Mouse (Mus musculus): Measurements from ENCODE around the gene Ifrd1. TPM values are rescaled to one million over a fixed set of nuclear protein-coding genes. Genes with fewer than 3 reads are reported as not detected.

Gene Ifrd1
- polyA plus RNA-seq, 1 experiment from 2014 or later = 111 TPM

DNA sequence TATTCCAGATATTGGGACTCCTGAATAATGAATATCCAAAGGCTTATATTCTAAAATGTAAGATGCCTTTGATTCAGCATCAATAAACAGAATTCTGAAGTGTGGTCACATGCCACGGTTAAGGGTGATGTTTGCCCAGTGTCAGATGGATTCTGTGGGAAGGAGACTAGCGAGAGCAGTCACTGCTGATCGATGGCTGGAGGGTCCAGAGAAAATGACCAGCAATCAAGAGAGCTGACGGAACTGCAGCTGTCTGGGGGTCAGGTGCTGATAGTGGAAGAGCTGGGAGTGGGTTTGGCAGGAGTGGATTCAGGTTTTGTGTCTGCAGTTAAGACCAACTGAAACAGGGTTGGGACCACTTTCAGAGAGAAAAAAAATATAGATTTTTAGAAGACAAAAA is 5.1 kb downstream of the Ifrd1 start:
- no peak for DNase-seq (ENCODE audit: low spot score)

DNA sequence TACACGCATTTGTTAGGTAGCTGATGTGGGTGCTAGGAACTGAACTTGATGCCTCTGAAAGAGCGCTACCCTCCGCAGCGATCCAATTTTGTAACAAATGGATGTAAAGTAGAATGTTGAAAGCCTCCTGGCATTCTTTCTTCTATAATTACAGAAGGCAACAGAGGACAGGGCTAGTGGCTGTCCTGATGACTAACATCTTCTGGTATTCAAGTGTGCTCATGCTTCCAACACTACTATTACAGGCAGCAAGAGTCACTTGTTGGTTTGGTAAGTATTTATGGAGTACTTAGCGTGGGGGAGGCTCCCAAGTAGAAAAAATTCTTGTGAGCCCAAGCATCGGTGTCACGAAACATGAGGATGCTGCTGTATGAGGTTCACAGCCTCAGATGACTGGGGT is 9.1 kb downstream of the Ifrd1 start:
- DNase-seq (ENCODE audit: low spot score) = no peak

DNA sequence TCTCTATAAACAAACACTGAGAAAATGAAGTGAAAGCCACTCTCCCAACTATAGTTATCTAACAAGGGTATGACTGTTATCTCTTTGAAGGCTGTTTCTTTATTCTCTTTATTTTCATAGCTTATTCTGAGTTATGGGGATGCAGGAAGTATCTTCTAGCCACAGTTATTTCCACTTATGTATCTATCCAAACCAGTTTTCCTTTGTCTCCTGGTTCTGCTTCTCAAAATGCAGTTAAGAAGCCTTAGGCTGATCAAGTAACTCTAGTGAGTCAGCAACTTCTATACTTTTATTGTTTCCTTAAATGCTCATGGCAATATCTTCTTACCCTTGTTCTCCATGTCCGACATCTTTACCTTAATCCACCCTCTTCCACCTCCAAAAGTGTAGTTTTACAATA is 16.1 kb downstream of the Ifrd1 start:
- no peak for DNase-seq (ENCODE audit: low spot score)

- no peak for DNase-seq (ENCODE audit: low spot score)
Measured at GRCm38 (mm10) chr12:40231632-40232031, 16.7 kb downstream of the Ifrd1 start.

- no peak for DNase-seq (ENCODE audit: low spot score)
Measured at GRCm38 (mm10) chr12:40224171-40224880, 24.0 kb downstream of the Ifrd1 start.

GRCm38 (mm10) chr12:40223676-40224075 is 24.6 kb downstream of the Ifrd1 start:
- no peak for DNase-seq (ENCODE audit: low spot score)

GRCm38 (mm10) chr12:40223082-40223619 is 25.2 kb downstream of the Ifrd1 start:
- DNase-seq (ENCODE audit: low spot score) = peak; percentile 98

- DNase-seq (ENCODE audit: low spot score) = peak; percentile 90
Measured at GRCm38 (mm10) chr12:40222251-40223081, 25.8 kb downstream of the Ifrd1 start.

DNA sequence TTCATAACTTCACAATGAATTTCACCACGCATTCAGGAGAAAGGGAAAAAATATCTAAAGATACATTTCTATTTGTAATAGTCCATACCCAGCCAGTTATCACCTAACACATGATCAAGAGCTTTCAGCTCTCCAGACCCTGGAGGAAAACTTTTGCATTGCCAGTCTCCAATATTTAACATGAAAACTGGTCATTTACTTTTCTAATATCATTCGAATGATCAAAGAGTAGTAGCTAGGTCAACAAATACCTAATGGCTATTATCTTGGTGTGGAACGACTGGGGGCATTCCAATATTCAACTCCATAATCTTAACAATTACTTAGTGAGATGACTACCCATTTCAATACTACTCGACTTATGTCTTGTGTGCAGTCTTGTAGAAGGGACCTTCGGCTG is 26.7 kb downstream of the Ifrd1 start:
- DNase-seq (ENCODE audit: low spot score) = no peak

GRCm38 (mm10) chr12:40220896-40221295 is 27.4 kb downstream of the Ifrd1 start:
- no peak for DNase-seq (ENCODE audit: low spot score)

DNA sequence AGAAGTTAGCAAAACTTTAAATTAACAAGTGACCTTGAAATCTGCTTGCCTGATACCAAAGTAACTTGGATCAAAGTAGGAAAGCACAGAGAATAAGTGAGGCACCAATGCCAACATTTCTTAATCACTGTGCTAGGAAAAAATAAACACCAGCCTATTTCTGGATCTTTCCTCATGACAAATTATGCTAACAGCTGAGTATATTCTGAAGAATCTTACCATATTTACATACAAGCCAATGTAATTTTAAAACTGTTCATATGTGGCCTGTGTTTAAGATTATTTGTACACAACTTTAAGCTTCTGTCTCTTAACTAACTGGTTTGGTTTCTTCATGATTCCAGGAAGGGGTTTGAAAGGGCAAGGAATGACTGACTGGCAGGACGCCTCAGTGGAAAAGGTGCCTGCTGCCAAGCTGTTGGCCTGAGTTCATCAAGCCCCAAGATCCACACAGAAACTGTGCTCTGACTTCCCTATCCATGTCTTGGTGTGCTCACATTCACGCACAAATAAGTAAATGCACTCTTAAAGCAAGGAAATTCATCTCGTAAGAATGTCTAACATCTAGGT is 28.2 kb downstream of the Ifrd1 start:
- DNase-seq (ENCODE audit: low spot score) = no peak

DNA sequence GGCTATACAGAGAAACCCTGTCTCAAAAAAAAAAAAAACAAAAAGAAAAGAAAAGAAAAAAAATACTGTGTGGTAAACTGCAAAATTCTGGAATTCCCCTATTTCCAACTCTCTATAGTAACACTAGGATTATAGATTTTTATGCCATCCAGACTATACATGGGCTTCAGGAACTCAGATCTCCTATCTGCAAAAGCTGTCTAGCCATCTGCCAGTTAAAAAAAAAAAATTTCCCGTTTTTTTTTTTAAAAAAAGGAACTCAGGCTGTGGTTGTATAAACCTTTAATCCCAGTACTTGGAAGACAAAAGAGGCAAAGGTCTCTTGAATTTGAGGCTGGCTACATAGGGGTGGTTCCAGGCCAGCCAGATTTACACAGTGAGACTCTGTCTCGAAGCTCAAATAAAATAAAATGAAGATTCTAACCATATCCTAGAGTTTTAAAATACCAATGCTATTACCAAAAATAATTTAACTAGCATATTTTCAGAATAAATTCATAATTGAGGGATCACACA is 29.8 kb downstream of the Ifrd1 start:
- DNase-seq (ENCODE audit: low spot score) = no peak

- no peak for DNase-seq (ENCODE audit: low spot score)
Measured at GRCm38 (mm10) chr12:40217776-40218175, 30.5 kb downstream of the Ifrd1 start.

- DNase-seq (ENCODE audit: low spot score) = no peak
Measured at GRCm38 (mm10) chr12:40214888-40215876, 33.1 kb downstream of the Ifrd1 start.

DNA sequence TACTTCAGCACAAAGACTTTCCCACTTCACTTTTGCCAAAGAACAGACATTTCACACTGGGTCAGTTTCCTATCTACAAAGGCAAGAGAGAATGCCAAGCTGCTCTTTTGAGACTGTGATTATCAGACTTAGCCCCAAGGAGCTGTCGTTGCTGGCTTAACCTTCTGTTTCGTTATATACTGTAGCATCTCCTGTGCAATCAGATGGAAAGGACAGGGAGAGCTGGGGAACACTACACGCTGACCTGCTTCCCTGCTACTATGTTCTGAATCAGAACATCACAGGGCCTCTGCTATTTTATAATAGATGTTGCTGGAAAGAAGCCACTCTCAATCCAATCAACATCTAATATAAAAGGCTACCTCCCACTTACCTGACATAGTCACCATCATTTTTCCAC is 39.3 kb downstream of the Ifrd1 start:
- no peak for DNase-seq (ENCODE audit: low spot score)

- no peak for DNase-seq (ENCODE audit: low spot score)
Measured at GRCm38 (mm10) chr12:40207909-40208308, 40.4 kb downstream of the Ifrd1 start.

- no peak for DNase-seq (ENCODE audit: low spot score)
Measured at GRCm38 (mm10) chr12:40202161-40203035, 45.9 kb downstream of the Ifrd1 start.

DNA sequence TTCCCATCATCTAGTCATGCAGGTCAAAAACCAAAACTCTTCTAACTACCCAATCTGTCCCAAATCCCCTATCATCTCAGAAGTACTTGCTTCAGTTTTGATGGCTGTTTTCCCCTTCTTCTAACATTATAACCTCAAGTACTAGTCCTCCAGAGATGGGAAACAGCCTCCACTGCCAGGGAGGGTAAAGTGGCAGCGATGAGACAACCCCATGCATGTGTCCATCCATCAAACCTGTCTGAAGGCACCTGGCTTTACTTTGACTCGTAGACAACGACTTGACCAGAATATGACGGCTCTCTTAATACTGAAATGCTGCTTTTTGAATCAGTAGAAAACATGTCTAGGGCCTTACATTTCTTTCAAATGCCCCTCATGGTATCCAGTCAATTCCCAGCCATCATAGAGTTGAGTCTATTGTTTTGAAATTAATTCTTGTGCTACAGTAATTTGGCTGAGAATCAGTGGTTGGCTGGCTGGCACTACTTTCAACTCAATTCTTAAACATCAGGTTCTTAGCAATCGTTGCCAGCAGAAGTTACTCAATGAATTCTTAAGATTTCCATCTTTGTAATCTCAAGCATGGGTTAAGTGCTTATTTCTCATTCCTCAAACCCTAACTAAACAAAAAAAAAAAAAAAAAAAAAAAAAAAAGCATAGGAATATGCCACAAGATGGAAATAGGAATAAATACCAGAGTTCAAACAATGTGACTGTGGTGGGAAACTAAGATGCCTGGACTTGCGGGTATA is 47.6 kb downstream of the Ifrd1 start:
- no peak for DNase-seq (ENCODE audit: low spot score)
